Mouse (Mus musculus) kidney, postnatal 36 days (tissue): ENCODE measurements around the gene Atad1.
"Not testable (repeated sequence)": the region's sequence is repeated elsewhere in the genome, so short reads cannot be mapped to it uniquely, and the experiment has no call there.

Experiments
- DNase-seq, 2 experiments: peaks; one replicate each; pipeline ENCODE4 v3.0.0; 2021 to 2022; ENCODE audit warnings: mixed read lengths in 2 of 2

Atad1 gene

GRCm38 (mm10) chr19:32667830-32668229 is 71.8 kb downstream of the Atad1 start:
- not testable (repeated sequence) for DNase-seq

- no peak for DNase-seq
Observed at GRCm38 (mm10) chr19:32665243-32665642, 74.3 kb downstream of the Atad1 start.

GRCm38 (mm10) chr19:32662936-32663335 is 76.7 kb downstream of the Atad1 start:
- peak; percentile 44 to 71 for DNase-seq

GRCm38 (mm10) chr19:32659346-32659745 is 80.2 kb downstream of the Atad1 start:
- peak; percentile 45 to 60 for DNase-seq

- no peak for DNase-seq
Observed at GRCm38 (mm10) chr19:32653630-32654362, 85.8 kb downstream of the Atad1 start.

GRCm38 (mm10) chr19:32653122-32653521 is 86.5 kb downstream of the Atad1 start:
- no peak for DNase-seq

GRCm38 (mm10) chr19:32651046-32651445 is 88.5 kb downstream of the Atad1 start:
- no peak for DNase-seq

- DNase-seq: no peak
Observed at GRCm38 (mm10) chr19:32648019-32648571, 91.5 kb downstream of the Atad1 start.

- no peak for DNase-seq
Observed at GRCm38 (mm10) chr19:32646382-32646781, 93.2 kb downstream of the Atad1 start.

GRCm38 (mm10) chr19:32645939-32646338 is 93.6 kb downstream of the Atad1 start:
- DNase-seq: no peak

GRCm38 (mm10) chr19:32643642-32644041 is 95.9 kb downstream of the Atad1 start:
- DNase-seq: no peak

GRCm38 (mm10) chr19:32641995-32642394 is 97.6 kb downstream of the Atad1 start:
- DNase-seq: no peak

- no peak for DNase-seq
Observed at GRCm38 (mm10) chr19:32641535-32641934, 98.1 kb downstream of the Atad1 start.

GRCm38 (mm10) chr19:32638276-32638903 is 101.2 kb downstream of the Atad1 start:
- DNase-seq: no peak

GRCm38 (mm10) chr19:32637357-32638275 is 102.0 kb downstream of the Atad1 start:
- peak; percentile 28 to 42 for DNase-seq

GRCm38 (mm10) chr19:32634916-32635315 is 104.7 kb downstream of the Atad1 start:
- DNase-seq: no peak

GRCm38 (mm10) chr19:32628572-32629132 is 110.9 kb downstream of the Atad1 start:
- peak; percentile 30 to 70 for DNase-seq

- peak; percentile 55 to 74 for DNase-seq
Observed at GRCm38 (mm10) chr19:32627631-32628030, 112.0 kb downstream of the Atad1 start.

GRCm38 (mm10) chr19:32626768-32627331 is 112.7 kb downstream of the Atad1 start:
- peak; percentile 71 to 75 for DNase-seq

GRCm38 (mm10) chr19:32622142-32622541 is 117.4 kb downstream of the Atad1 start:
- peak; percentile 57 to 73 for DNase-seq
